Mouse (Mus musculus) thymus, adult 2 months (tissue): Measurements from ENCODE around the gene Capn11.

Experiments used
- CTCF ChIP-seq: fragments of 200-500 bp; IDR thresholded peaks from 2 replicates; pipeline ENCODE4 v1.5.1; 2012; ENCODE audit warnings: mild to moderate bottlenecking, control low read depth, low read length, moderate library complexity, borderline replicate concordance; ENCODE audit not compliant: control insufficient read depth, poor library complexity, insufficient read depth; ENCODE audit errors: extremely low read depth
- POLR2A ChIP-seq: fragments of 200-500 bp; IDR thresholded peaks from 2 replicates; pipeline ENCODE4 v1.6.1; 2012; ENCODE audit warnings: mild to moderate bottlenecking, low read length, control low read depth, moderate library complexity; ENCODE audit not compliant: control insufficient read depth, poor library complexity, insufficient read depth; ENCODE audit errors: extremely low read depth

DNA sequence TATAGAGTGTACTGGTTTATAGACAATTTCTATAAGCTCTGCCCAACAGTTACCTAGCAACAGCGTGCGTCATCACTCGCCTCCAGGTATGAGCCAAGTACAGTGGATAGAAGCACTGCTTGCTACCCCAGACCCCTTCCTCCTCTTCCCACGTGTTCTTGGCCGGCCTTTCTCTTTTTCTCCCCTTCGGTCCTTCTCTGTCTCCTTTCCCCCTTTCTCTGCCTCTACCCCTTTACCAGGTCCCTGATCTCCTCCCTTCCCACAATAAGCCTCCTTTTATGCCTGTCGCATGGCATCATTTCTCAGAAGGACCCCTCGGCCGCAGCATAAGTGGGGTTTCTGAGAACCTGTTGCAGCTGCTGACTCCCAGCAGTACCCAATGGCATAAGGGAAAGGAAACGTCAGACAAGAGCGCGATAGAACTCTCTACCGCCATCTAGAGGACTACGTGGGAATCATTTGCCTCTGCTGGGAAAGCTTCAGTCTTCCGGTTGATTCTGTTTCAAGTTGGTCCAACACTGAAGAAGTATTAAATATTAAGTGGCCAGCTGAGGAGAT is 32.5 kb downstream of the Capn11 start:
- no peak for TF ChIP-seq CTCF
- TF ChIP-seq POLR2A = no peak
